Mouse (Mus musculus) ES-Bruce4 (cell line): ENCODE measurements around the gene S1pr1. TPM values are rescaled to one million over a fixed set of nuclear protein-coding genes. Genes with fewer than 3 reads are reported as not detected.

Source experiments
- H3K27ac ChIP-seq: 2 replicates; pipeline ENCODE4 v1.5.1; 2012; ENCODE audit warnings: low read length, inconsistent platforms; ENCODE audit not compliant: insufficient read depth
- H3K27me3 ChIP-seq: 2 replicates; pipeline ENCODE4 v1.6.1; 2012; ENCODE audit warnings: mild to moderate bottlenecking, low read length, inconsistent platforms; ENCODE audit not compliant: control insufficient read depth, poor library complexity, insufficient read depth, severe bottlenecking
- H3K36me3 ChIP-seq: 2 replicates; pipeline ENCODE4 v1.6.1; 2012; ENCODE audit warnings: inconsistent platforms, mild to moderate bottlenecking, low read length, moderate library complexity; ENCODE audit not compliant: control insufficient read depth, poor library complexity, insufficient read depth, severe bottlenecking
- H3K4me1 ChIP-seq: one replicate; pipeline ENCODE4 v1.8.1; 2011; ENCODE audit warnings: low read length; ENCODE audit not compliant: control insufficient read depth, insufficient read depth
- H3K4me3 ChIP-seq: 2 replicates; pipeline ENCODE4 v1.5.1; 2011; ENCODE audit warnings: low read depth, mild to moderate bottlenecking, low read length
- H3K9ac ChIP-seq: 2 replicates; pipeline ENCODE4 v1.6.1; 2012; ENCODE audit warnings: low read depth, mild to moderate bottlenecking, inconsistent platforms; ENCODE audit not compliant: poor library complexity, severe bottlenecking
- H3K9me3 ChIP-seq: replicated peaks from 2 replicates; pipeline ENCODE4 v1.6.1; 2012; ENCODE audit warnings: mild to moderate bottlenecking, low read length, inconsistent platforms; ENCODE audit not compliant: control insufficient read depth, poor library complexity, insufficient read depth, severe bottlenecking
- CTCF ChIP-seq: IDR thresholded peaks from one replicate; pipeline ENCODE4 v1.8.1; 2011; ENCODE audit warnings: low read depth, low read length
- EP300 ChIP-seq: IDR thresholded peaks from 2 replicates; pipeline ENCODE4 v1.6.1; 2011; ENCODE audit warnings: low read depth, low read length; ENCODE audit not compliant: insufficient read depth
- POLR2A ChIP-seq: IDR thresholded peaks from one replicate; pipeline ENCODE4 v1.8.1; 2011; ENCODE audit warnings: low read length; ENCODE audit not compliant: insufficient read depth
- polyA plus RNA-seq: library from polyadenylated mRNA; stranded (reverse); fragments of >200 nt; gene quantifications from 2 replicates; pipeline ENCODE4 v1.2.4, GENCODE M21; 2011; ENCODE audit warnings: low read depth; ENCODE audit not compliant: missing spikeins, insufficient read depth, insufficient read length

S1pr1 gene
- polyA plus RNA-seq, 1 experiment = 2.0 TPM

GRCm38 (mm10) chr3:115710051-115710450 is 4.8 kb downstream of the S1pr1 start:
- Histone ChIP-seq H3K4me3 (no peak overlapping the region), H3K9me3 (no peaks in the 10 kb centered on the region), H3K9ac (no peak overlapping the region), H3K27me3 (no peaks in the 10 kb centered on the region), H3K27ac (no peak overlapping the region), H3K36me3 (no peaks in the 10 kb centered on the region), H3K4me1 (no peaks in the 10 kb centered on the region)
- TF ChIP-seq EP300 = no peak
- no peak for TF ChIP-seq CTCF
- TF ChIP-seq POLR2A = no peak

GRCm38 (mm10) chr3:115709118-115709574 is 5.7 kb downstream of the S1pr1 start:
- no peaks in the 10 kb centered on the region for H3K9me3 ChIP-seq
- H3K36me3 ChIP-seq = no peaks in the 10 kb centered on the region

GRCm38 (mm10) chr3:115706736-115707135 is 8.1 kb downstream of the S1pr1 start:
- TF ChIP-seq CTCF (no peak), POLR2A (no peak), EP300 (no peak)
- Histone ChIP-seq H3K9me3 (no peaks in the 10 kb centered on the region), H3K4me3 (no peak overlapping the region), H3K36me3 (no peaks in the 10 kb centered on the region), H3K9ac (no peak overlapping the region), H3K27ac (no peak overlapping the region), H3K27me3 (no peaks in the 10 kb centered on the region), H3K4me1 (no peaks in the 10 kb centered on the region)

More at GRCm38 (mm10) chr3:115709118-115709574, 5.7 kb downstream of the S1pr1 start:
- Histone ChIP-seq H3K9ac (no peak overlapping the region), H3K4me1 (no peaks in the 10 kb centered on the region), H3K27me3 (no peaks in the 10 kb centered on the region), H3K4me3 (no peak overlapping the region), H3K27ac (no peak overlapping the region)
- no peak for TF ChIP-seq CTCF
- no peak for TF ChIP-seq POLR2A
- TF ChIP-seq EP300 = no peak

- Histone ChIP-seq H3K27me3 (no peaks in the 10 kb centered on the region), H3K4me3 (no peak overlapping the region), H3K27ac (no peak overlapping the region), H3K4me1 (no peaks in the 10 kb centered on the region), H3K9ac (no peak overlapping the region), H3K9me3 (no peaks in the 10 kb centered on the region), H3K36me3 (no peaks in the 10 kb centered on the region)
- no peak for TF ChIP-seq POLR2A
Observed at GRCm38 (mm10) chr3:115704254-115704908, 10.5 kb downstream of the S1pr1 start.

- no peak overlapping the region for H3K4me3 ChIP-seq
- no peak overlapping the region for H3K27ac ChIP-seq
- no peaks in the 10 kb centered on the region for H3K27me3 ChIP-seq
- no peak overlapping the region for H3K9ac ChIP-seq
- TF ChIP-seq CTCF (no peak), EP300 (no peak), POLR2A (no peak)
- no peaks in the 10 kb centered on the region for H3K36me3 ChIP-seq
- H3K4me1 ChIP-seq = no peaks in the 10 kb centered on the region
- no peaks in the 10 kb centered on the region for H3K9me3 ChIP-seq
Observed at GRCm38 (mm10) chr3:115703720-115704119, 11.2 kb downstream of the S1pr1 start.

GRCm38 (mm10) chr3:115702089-115702488 is 12.8 kb downstream of the S1pr1 start:
- Histone ChIP-seq H3K27me3 (no peaks in the 10 kb centered on the region), H3K27ac (no peak overlapping the region), H3K4me3 (no peak overlapping the region), H3K4me1 (no peaks in the 10 kb centered on the region), H3K9me3 (no peaks in the 10 kb centered on the region), H3K36me3 (no peaks in the 10 kb centered on the region), H3K9ac (no peak overlapping the region)
- TF ChIP-seq POLR2A (no peak), EP300 (no peak), CTCF (no peak)
